Mouse (Mus musculus) MEL (cell line): Measurements from ENCODE around the gene Stkld1. TPM values are rescaled to one million over a fixed set of nuclear protein-coding genes. Genes with fewer than 3 reads are reported as not detected.

ENCODE experiments used
- DNase-seq: peaks from one replicate; pipeline ENCODE4 v3.0.0; 2011; ENCODE audit warnings: low read depth, low spot score
- H3K27ac ChIP-seq: 2 replicates; pipeline ENCODE4 v1.5.1; 2012; ENCODE audit warnings: low read depth, mild to moderate bottlenecking, control low read depth, low read length, moderate library complexity; ENCODE audit not compliant: control insufficient read depth
- H3K27me3 ChIP-seq, 2 experiments: fragments of 150-350 bp in 1 of 2; sonication (generic) in 1 of 2; 2 replicates each; pipeline ENCODE4 v1.6.1; 2012; ENCODE audit warnings: low read length in 2 of 2, mild to moderate bottlenecking in 2 of 2, improper control_type of control experiment in 1 of 2, moderate library complexity in 1 of 2; ENCODE audit not compliant: insufficient read depth in 2 of 2, control insufficient read depth in 1 of 2
- H3K36me3 ChIP-seq, 2 experiments: 2 replicates each; pipeline ENCODE4 v1.6.1; 2012 to 2014; ENCODE audit warnings: low read length in 2 of 2, improper control_type of control experiment in 1 of 2, inconsistent platforms in 1 of 2, mild to moderate bottlenecking in 1 of 2; ENCODE audit not compliant: insufficient read depth in 2 of 2, control insufficient read depth in 1 of 2
- H3K4me1 ChIP-seq, 2 experiments: fragments of 150-350 bp in 1 of 2; sonication (generic) in 1 of 2; 2 replicates each; pipeline ENCODE4 v1.6.1; 2012; ENCODE audit warnings: low read length in 2 of 2, improper control_type of control experiment in 1 of 2, mild to moderate bottlenecking in 1 of 2; ENCODE audit not compliant: insufficient read depth in 2 of 2, control insufficient read depth in 1 of 2
- H3K4me3 ChIP-seq, 2 experiments: fragments of 150-350 bp in 1 of 2; sonication (generic) in 1 of 2; 2 replicates each; pipeline ENCODE4 v1.5.1; 2012; ENCODE audit warnings: low read depth in 2 of 2, low read length in 2 of 2, mild to moderate bottlenecking in 2 of 2, moderate library complexity in 2 of 2, control low read depth in 1 of 2, improper control_type of control experiment in 1 of 2; ENCODE audit not compliant: control insufficient read depth in 1 of 2, insufficient read depth in 1 of 2
- H3K79me2 ChIP-seq: 2 replicates; pipeline ENCODE4 v1.6.1; 2012; ENCODE audit warnings: mild to moderate bottlenecking, low read length, moderate library complexity; ENCODE audit not compliant: control insufficient read depth, poor library complexity, insufficient read depth
- H3K9ac ChIP-seq: 2 replicates; pipeline ENCODE4 v1.6.1; 2012; ENCODE audit warnings: low read depth, mild to moderate bottlenecking, control low read depth, low read length, moderate library complexity; ENCODE audit not compliant: control insufficient read depth, poor library complexity, severe bottlenecking
- H3K9me3 ChIP-seq: fragments of 150-350 bp; sonication (generic); replicated peaks from 2 replicates; pipeline ENCODE4 v1.6.1; 2012; ENCODE audit warnings: mild to moderate bottlenecking, low read length, improper control_type of control experiment, moderate library complexity; ENCODE audit not compliant: insufficient read depth
- BHLHE40 ChIP-seq: IDR thresholded peaks from 2 replicates; pipeline ENCODE4 v1.6.1; 2012; ENCODE audit warnings: low read depth, mild to moderate bottlenecking, inconsistent platforms, low read length, improper control_type of control experiment, borderline replicate concordance
- CHD2 ChIP-seq: IDR thresholded peaks from 2 replicates; pipeline ENCODE4 v1.6.1; 2011; ENCODE audit warnings: low read length, improper control_type of control experiment
- CTCF ChIP-seq, 3 experiments: IDR thresholded peaks in 2 of 3; conservative IDR thresholded peaks in 1 of 3; 2 replicates each; pipeline ENCODE4 v1.5.1; 2011 to 2012; ENCODE audit warnings: low read length in 3 of 3, low read depth in 2 of 3, mild to moderate bottlenecking in 2 of 3, improper control_type of control experiment in 1 of 3, inconsistent platforms in 1 of 3, mixed read lengths in 1 of 3, moderate library complexity in 1 of 3; ENCODE audit not compliant: control insufficient read depth in 1 of 3, insufficient read depth in 1 of 3, poor library complexity in 1 of 3, severe bottlenecking in 1 of 3
- ELF1 ChIP-seq: IDR thresholded peaks from 2 replicates; pipeline ENCODE4 v1.6.1; 2014; ENCODE audit warnings: low read depth, mild to moderate bottlenecking, inconsistent platforms, low read length, improper control_type of control experiment, moderate library complexity
- EP300 ChIP-seq, 2 experiments: IDR thresholded peaks; 2 replicates each; pipeline ENCODE4 v1.6.1; 2011; ENCODE audit warnings: improper control_type of control experiment in 2 of 2, low read length in 2 of 2, low read depth in 1 of 2, mild to moderate bottlenecking in 1 of 2
- ETS1 ChIP-seq: IDR thresholded peaks from 2 replicates; pipeline ENCODE4 v1.6.1; 2012; ENCODE audit warnings: low read depth, mild to moderate bottlenecking, inconsistent platforms, low read length, improper control_type of control experiment, moderate library complexity
- GABPA ChIP-seq: IDR thresholded peaks from 2 replicates; pipeline ENCODE4 v1.6.1; 2012; ENCODE audit warnings: low read depth, mild to moderate bottlenecking, inconsistent platforms, low read length, improper control_type of control experiment, moderate library complexity
- GATA1 ChIP-seq: IDR thresholded peaks from 2 replicates; pipeline ENCODE4 v1.6.1; 2011; ENCODE audit warnings: low read depth, low read length, improper control_type of control experiment
- JUND ChIP-seq: IDR thresholded peaks from 2 replicates; pipeline ENCODE4 v1.6.1; 2011; ENCODE audit warnings: low read depth, mild to moderate bottlenecking, improper control_type of control experiment, low read length
- KAT2A ChIP-seq: conservative IDR thresholded peaks from 2 replicates; pipeline ENCODE4 v1.6.1; 2012; ENCODE audit warnings: low read depth, low read length, improper control_type of control experiment, inconsistent platforms
- MAFK ChIP-seq: IDR thresholded peaks from 2 replicates; pipeline ENCODE4 v1.6.1; 2011; ENCODE audit warnings: low read depth, mild to moderate bottlenecking, low read length, improper control_type of control experiment, borderline replicate concordance
- MAX ChIP-seq: IDR thresholded peaks from 2 replicates; pipeline ENCODE4 v1.6.1; 2011; ENCODE audit warnings: low read length, improper control_type of control experiment
- MAZ ChIP-seq: IDR thresholded peaks from 2 replicates; pipeline ENCODE4 v1.6.1; 2012; ENCODE audit warnings: low read depth, mild to moderate bottlenecking, inconsistent platforms, low read length, improper control_type of control experiment
- MXI1 ChIP-seq: IDR thresholded peaks from 2 replicates; pipeline ENCODE4 v1.6.1; 2011; ENCODE audit warnings: mild to moderate bottlenecking, low read depth, low read length, improper control_type of control experiment
- NELFE ChIP-seq: IDR thresholded peaks from 2 replicates; pipeline ENCODE4 v1.6.1; 2011; ENCODE audit warnings: low read depth, low read length, improper control_type of control experiment
- NRF1 ChIP-seq: IDR thresholded peaks from 2 replicates; pipeline ENCODE4 v1.6.1; 2014; ENCODE audit warnings: low read depth, mild to moderate bottlenecking, inconsistent platforms, low read length, improper control_type of control experiment, moderate library complexity; ENCODE audit not compliant: poor library complexity, insufficient read depth, severe bottlenecking
- POLR2AphosphoS5 ChIP-seq: IDR thresholded peaks from 2 replicates; pipeline ENCODE4 v1.6.1; 2012; ENCODE audit warnings: low read depth, borderline replicate concordance, mild to moderate bottlenecking, inconsistent platforms, low read length, moderate library complexity, mixed read lengths
- RAD21 ChIP-seq: IDR thresholded peaks from 2 replicates; pipeline ENCODE4 v1.6.1; 2011; ENCODE audit warnings: mild to moderate bottlenecking, low read depth, low read length, improper control_type of control experiment
- RCOR1 ChIP-seq: IDR thresholded peaks from 2 replicates; pipeline ENCODE4 v1.6.1; 2012; ENCODE audit warnings: low read depth, mild to moderate bottlenecking, inconsistent platforms, low read length, improper control_type of control experiment
- SIN3A ChIP-seq: IDR thresholded peaks from 2 replicates; pipeline ENCODE4 v1.6.1; 2012; ENCODE audit warnings: low read length, improper control_type of control experiment, inconsistent platforms
- SMC3 ChIP-seq: IDR thresholded peaks from 2 replicates; pipeline ENCODE4 v1.6.1; 2011; ENCODE audit warnings: low read depth, low read length, improper control_type of control experiment
- TAL1 ChIP-seq: IDR thresholded peaks from 2 replicates; pipeline ENCODE4 v1.6.1; 2012; ENCODE audit warnings: mild to moderate bottlenecking, inconsistent platforms, low read length, moderate library complexity, mixed read lengths
- TBP ChIP-seq: IDR thresholded peaks from 2 replicates; pipeline ENCODE4 v1.8.0; 2011; ENCODE audit warnings: low read depth, low read length, improper control_type of control experiment
- TCF12 ChIP-seq: IDR thresholded peaks from 2 replicates; pipeline ENCODE4 v1.6.1; 2014; ENCODE audit warnings: low read depth, mild to moderate bottlenecking, inconsistent platforms, low read length, improper control_type of control experiment, moderate library complexity
- UBTF ChIP-seq: IDR thresholded peaks from 2 replicates; pipeline ENCODE4 v1.6.1; 2012; ENCODE audit warnings: low read depth, mild to moderate bottlenecking, inconsistent platforms, low read length, improper control_type of control experiment, moderate library complexity, borderline replicate concordance; ENCODE audit not compliant: insufficient read depth
- USF1 ChIP-seq: IDR thresholded peaks from 2 replicates; pipeline ENCODE4 v1.6.1; 2014; ENCODE audit warnings: low read depth, mild to moderate bottlenecking, inconsistent platforms, low read length, improper control_type of control experiment, moderate library complexity
- USF2 ChIP-seq, 2 experiments: IDR thresholded peaks; 2 replicates each; pipeline ENCODE4 v1.6.1; 2011 to 2012; ENCODE audit warnings: improper control_type of control experiment in 2 of 2, low read length in 2 of 2, borderline replicate concordance in 1 of 2, inconsistent platforms in 1 of 2, low read depth in 1 of 2, mild to moderate bottlenecking in 1 of 2; ENCODE audit not compliant: insufficient read depth in 1 of 2
- ZC3H11A ChIP-seq: IDR thresholded peaks from 2 replicates; pipeline ENCODE4 v1.6.1; 2012; ENCODE audit warnings: low read depth, mild to moderate bottlenecking, inconsistent platforms, low read length, improper control_type of control experiment
- ZNF384 ChIP-seq: IDR thresholded peaks from 2 replicates; pipeline ENCODE4 v1.6.1; 2012; ENCODE audit warnings: low read depth, mild to moderate bottlenecking, inconsistent platforms, low read length, improper control_type of control experiment
- polyA plus RNA-seq, 2 experiments: library from polyadenylated mRNA; stranded (reverse) in 1 of 2; unstranded in 1 of 2; fragments of >175 nt in 1 of 2; fragments of >200 nt in 1 of 2; gene quantifications; 2 replicates each; pipeline versions ENCODE4 v1.2.1 to v1.2.4; 2012; ENCODE audit warnings: low replicate concordance in 2 of 2, low read depth in 1 of 2; ENCODE audit not compliant: insufficient read length in 2 of 2, insufficient read depth in 1 of 2, missing spikeins in 1 of 2
- total RNA-seq: library from RNA; depleted of rRNA; stranded (reverse); fragments of 300-350 nt; gene quantifications from 2 replicates; pipeline ENCODE4 v1.2.3, GENCODE M21; 2012

Stkld1 gene
- total and polyA plus RNA-seq, 3 experiments = 0.25 TPM; not detected in 2

GRCm38 (mm10) chr2:26993936-26994335, 60.1 kb downstream of the Stkld1 start:
- Histone ChIP-seq H3K79me2 (no peaks in the 10 kb centered on the region), H3K27ac (no peak overlapping the region), H3K4me1 (peaks cover 0 to 5% of the 10 kb centered on the region in 2 experiments; a peak in 2 of 4 replicates), H3K9ac (no peak overlapping the region), H3K27me3 (no peaks in the 10 kb centered on the region), H3K9me3 (no peaks in the 10 kb centered on the region), H3K36me3 (0 out of 4 replicates have a peak, but pooled peaks cover 0 to 2% of the 10 kb centered on the region in 2 experiments), H3K4me3 (no peak overlapping the region)
- peak; percentile 27 for DNase-seq
- peak; percentile 52 to 59; a peak in 3 of 4 replicates for TF ChIP-seq EP300 (IDR thresholded peaks at IDR 0.05; ENCODE audit: low read depth in 1 of 2, low read length in 2 of 2)
- TF ChIP-seq CHD2 = no peak
- TF ChIP-seq ZC3H11A = no peak
- TF ChIP-seq TAL1 = no peak
- TF ChIP-seq TCF12 = peak; percentile 78
- TF ChIP-seq MAFK = no peak
- peak; percentile 66 for TF ChIP-seq GATA1
- peak; percentile 20; the same call in 1 of the 2 replicates for TF ChIP-seq ETS1
- no peak for TF ChIP-seq ELF1
- TF ChIP-seq MAX = no peak
- TF ChIP-seq MAZ = no peak
- no peak for TF ChIP-seq TBP
- no peak for TF ChIP-seq UBTF
- TF ChIP-seq MXI1 = peak; percentile 24; the same call in 1 of the 2 replicates
- TF ChIP-seq USF1 = no peak
- TF ChIP-seq RCOR1 = peak; percentile 27; the same call in 1 of the 2 replicates
- no peak for TF ChIP-seq SMC3

GRCm38 (mm10) chr2:26997498-26997897, 63.7 kb downstream of the Stkld1 start:
- TF ChIP-seq SIN3A (no peak), POLR2AphosphoS5 (no peak), TCF12 (no peak), UBTF (no peak), CTCF (IDR thresholded peaks at IDR 0.05 in 2 of 3, conservative IDR thresholded peaks at IDR 0.05 in 1 of 3; ENCODE audit: control insufficient read depth in 1 of 3, insufficient read depth in 1 of 3, low read depth in 2 of 3, low read length in 3 of 3, poor library complexity in 1 of 3, severe bottlenecking in 1 of 3) (peak; percentile 23 to 44 (median 35); a peak in 4 of 6 replicates), RAD21 (peak; percentile 36), GABPA (no peak), TAL1 (no peak), GATA1 (no peak), JUND (no peak), MAZ (no peak), KAT2A (no peak), USF2 (IDR thresholded peaks at IDR 0.05; ENCODE audit: borderline replicate concordance in 1 of 2, insufficient read depth in 1 of 2, low read depth in 1 of 2, low read length in 2 of 2) (no peak), NELFE (no peak), ZNF384 (no peak), SMC3 (peak; percentile 55), BHLHE40 (no peak), NRF1 (no peak), CHD2 (no peak)
- Histone ChIP-seq H3K79me2 (no peaks in the 10 kb centered on the region), H3K9ac (peak overlapping the region; percentile 66), H3K27ac (no peak overlapping the region), H3K36me3 (0 out of 4 replicates have a peak, but pooled peaks cover 0 to 2% of the 10 kb centered on the region in 2 experiments), H3K27me3 (no peaks in the 10 kb centered on the region), H3K9me3 (no peaks in the 10 kb centered on the region), H3K4me3 (peak overlapping the region in 1 of 2 experiments; percentile 94; a peak in 2 of 4 replicates), H3K4me1 (peaks cover 0 to 5% of the 10 kb centered on the region in 2 experiments; a peak in 2 of 4 replicates)
- DNase-seq = peak; percentile 62
